Mouse (Mus musculus): ENCODE measurements around the gene Gm45194. TPM values are rescaled to one million over a fixed set of nuclear protein-coding genes. Genes with fewer than 3 reads are reported as not detected.

The Gm45194 gene
- total RNA-seq (2022), result not detected

GRCm38 (mm10) chrX:111891089-111891488 is at the start of gene Gm45194:
TSS of gene Gm45194 (plus strand) at chrX:111891389.
- DNase-seq (ENCODE audit: low spot score in 2 of 2), result no peak

- no peak for DNase-seq (ENCODE audit: low spot score in 2 of 2)
Measured at GRCm38 (mm10) chrX:111855878-111856277, 35.3 kb upstream of the Gm45194 start.

GRCm38 (mm10) chrX:111881251-111881650 is 9.9 kb upstream of the Gm45194 start:
- no peak for DNase-seq (ENCODE audit: low spot score in 2 of 2)

- DNase-seq (ENCODE audit: low spot score in 2 of 2), result no peak
Measured at GRCm38 (mm10) chrX:111894321-111895050, 3.3 kb downstream of the Gm45194 start.

GRCm38 (mm10) chrX:111895084-111895779 is 4.0 kb downstream of the Gm45194 start:
- DNase-seq (ENCODE audit: low spot score in 2 of 2), result no peak

GRCm38 (mm10) chrX:111917422-111917821 is 26.2 kb downstream of the Gm45194 start:
- DNase-seq (ENCODE audit: low spot score in 2 of 2), result no peak

GRCm38 (mm10) chrX:111960909-111961308 is 69.7 kb downstream of the Gm45194 start:
- no peak for DNase-seq (ENCODE audit: low spot score in 2 of 2)

GRCm38 (mm10) chrX:111999661-112000060 is 108.5 kb downstream of the Gm45194 start:
- DNase-seq (ENCODE audit: low spot score in 2 of 2), result no peak

GRCm38 (mm10) chrX:112010707-112011106 is 119.5 kb downstream of the Gm45194 start, which contains the start of gene Tex16:
TSS of gene Tex16 (plus strand) at chrX:112011007.
- DNase-seq (ENCODE audit: low spot score in 2 of 2), result no peak

GRCm38 (mm10) chrX:112238749-112239148 is 347.6 kb downstream of the Gm45194 start, which contains the start of gene 4933403O08Rik:
TSS of gene 4933403O08Rik (plus strand) at chrX:112239049.
- DNase-seq (ENCODE audit: low spot score in 2 of 2), result no peak

- no peak for DNase-seq (ENCODE audit: low spot score in 2 of 2)
Measured at GRCm38 (mm10) chrX:112242916-112243315, 351.7 kb downstream of the Gm45194 start.

GRCm38 (mm10) chrX:112255513-112255912 is 364.3 kb downstream of the Gm45194 start:
- peak in 1 of 2 experiments; percentile 2 for DNase-seq (ENCODE audit: low spot score in 2 of 2)

- no peak for DNase-seq (ENCODE audit: low spot score in 2 of 2)
Measured at GRCm38 (mm10) chrX:112273550-112273949, 382.4 kb downstream of the Gm45194 start.

Other genes with a start within 250 kb of the Gm45194 start
- gene Hdx, start 194.3 kb upstream of the Gm45194 start, total RNA-seq (2022), result 1 to 10 TPM; 3.5 to 4.8 (median 3.9) TPM
- gene Tex16, start 119.6 kb downstream of the Gm45194 start, total RNA-seq (2022), result not detected